Mouse (Mus musculus) c-Kit-positive CD71-positive TER-119-positive erythroid progenitor cells, embryonic 14.5 days (primary cell): ENCODE results near the gene Tsc22d1.

Experiments
- DNase-seq: peaks from one replicate; pipeline ENCODE4 v3.0.0-alpha.2; 2013; ENCODE audit warnings: low spot score

The Tsc22d1 gene

DNA sequence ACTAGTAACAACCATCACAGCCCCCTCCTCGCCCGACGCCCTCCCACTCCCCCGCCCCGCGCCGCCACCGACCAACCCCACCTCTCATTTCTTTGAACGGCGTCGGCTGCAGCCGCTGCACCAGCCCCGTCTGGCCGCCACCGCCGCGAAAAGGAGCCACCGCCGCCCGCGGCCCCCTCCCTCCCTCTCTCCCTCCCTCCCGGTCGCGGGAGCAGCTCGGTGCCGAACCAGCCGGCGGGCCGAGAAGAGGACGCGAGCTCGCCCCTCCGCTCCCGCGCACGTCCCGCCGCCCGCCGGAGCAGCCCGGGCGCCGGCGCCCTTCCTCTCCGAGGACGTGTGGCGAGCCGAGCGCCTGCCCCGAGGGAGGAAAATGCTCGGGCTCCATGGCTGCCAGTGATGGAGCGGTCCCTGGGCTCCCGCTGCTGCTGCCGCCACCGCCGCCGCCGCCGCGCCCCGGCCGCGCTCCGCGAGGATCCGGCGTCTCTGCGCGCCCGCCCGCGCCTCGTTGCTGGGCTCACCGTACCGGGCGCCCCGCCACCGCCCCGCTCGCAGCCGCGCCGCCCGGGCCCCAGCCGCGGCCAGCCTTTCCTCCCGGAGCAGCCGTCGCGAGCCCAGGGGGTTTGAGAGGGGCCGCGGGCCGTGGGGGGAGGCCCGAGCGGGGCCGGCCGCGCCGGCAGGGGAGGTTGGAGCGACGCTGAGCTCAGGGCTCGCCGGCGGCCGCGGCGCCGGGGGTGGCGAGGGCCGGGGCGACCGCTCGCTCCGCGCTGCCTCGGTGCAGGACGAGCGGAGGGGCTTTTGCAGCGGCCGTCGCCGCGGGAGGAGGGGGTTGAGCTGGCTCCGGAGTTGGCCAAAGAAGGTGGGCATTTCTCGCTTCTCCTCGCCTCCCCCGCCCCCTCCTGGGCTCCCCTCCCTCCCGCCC is at the start of gene Tsc22d1:
Tsc22d1 (plus strand) TSS at position 100 of the 919 bp plus-strand sequence.
- no peak for DNase-seq

GRCm38 (mm10) chr14:76373638-76374037 is 41.1 kb upstream of the Tsc22d1 start:
- no peak for DNase-seq

- DNase-seq = no peak
These were observed 40.2 kb upstream of the Tsc22d1 start for GRCm38 (mm10) chr14:76374601-76375000.

- no peak for DNase-seq
These were observed 38.2 kb upstream of the Tsc22d1 start for GRCm38 (mm10) chr14:76376561-76376960.

DNA sequence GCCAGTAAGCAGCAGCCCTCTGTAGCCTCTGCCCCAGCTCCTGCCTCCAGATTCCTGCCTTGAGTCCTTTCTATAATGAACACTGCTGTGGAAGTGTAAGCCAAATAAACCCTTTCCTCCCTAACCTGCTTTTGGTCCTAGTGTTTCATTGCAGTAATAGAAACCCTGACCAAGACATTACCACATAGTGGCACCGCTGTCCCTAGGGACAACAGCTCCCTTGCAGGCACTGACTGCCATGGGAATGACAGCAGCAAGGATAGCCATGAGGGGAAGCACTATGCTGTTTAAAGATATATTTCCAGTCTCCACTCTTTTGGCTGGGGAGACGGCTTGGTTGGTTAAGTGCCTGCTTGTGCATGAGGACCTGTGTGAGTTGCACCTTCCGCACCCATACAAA is 35.4 kb upstream of the Tsc22d1 start:
- no peak for DNase-seq

GRCm38 (mm10) chr14:76388025-76388424 is 26.7 kb upstream of the Tsc22d1 start:
- DNase-seq = no peak

GRCm38 (mm10) chr14:76398251-76398650 is 16.5 kb upstream of the Tsc22d1 start:
- no peak for DNase-seq

DNA sequence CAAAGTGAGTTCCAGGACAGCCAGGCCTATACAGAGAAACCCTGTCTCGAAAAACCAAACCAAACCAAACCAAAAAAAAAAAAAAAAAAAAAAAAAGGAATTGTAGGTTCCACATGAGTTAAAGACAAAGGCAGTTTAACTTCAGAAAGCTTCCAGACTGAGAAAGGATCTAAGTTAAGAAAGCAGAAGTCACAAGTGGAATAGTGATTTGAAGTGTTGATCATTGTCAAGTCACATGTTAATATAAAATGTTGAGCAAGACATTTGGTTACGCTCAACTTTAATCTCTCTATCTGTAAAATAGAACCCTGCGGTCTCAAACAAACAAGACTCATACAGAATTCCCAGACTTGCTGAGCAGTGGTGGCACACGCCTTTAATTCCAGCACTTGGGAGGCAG is 12.2 kb upstream of the Tsc22d1 start:
- no peak for DNase-seq

DNA sequence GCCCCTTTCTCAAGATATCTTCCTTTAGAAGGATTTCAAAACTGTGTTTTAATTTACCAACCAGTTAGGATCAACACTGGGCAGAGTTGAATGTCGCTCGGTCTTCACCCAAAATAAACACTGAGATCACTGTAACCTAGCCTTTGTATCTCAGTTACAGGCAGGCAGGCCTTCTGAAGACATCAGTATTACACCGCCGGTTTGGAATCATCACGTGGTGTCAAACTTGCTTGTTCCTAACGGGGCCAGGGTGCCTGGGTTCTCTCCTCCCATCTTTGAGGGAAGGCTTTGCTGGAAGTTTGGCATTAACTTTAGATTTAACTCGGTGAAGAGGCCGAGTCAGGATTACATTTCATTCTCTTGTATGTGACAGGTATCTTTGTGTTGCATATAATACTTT is 5.7 kb upstream of the Tsc22d1 start:
- no peak for DNase-seq

DNA sequence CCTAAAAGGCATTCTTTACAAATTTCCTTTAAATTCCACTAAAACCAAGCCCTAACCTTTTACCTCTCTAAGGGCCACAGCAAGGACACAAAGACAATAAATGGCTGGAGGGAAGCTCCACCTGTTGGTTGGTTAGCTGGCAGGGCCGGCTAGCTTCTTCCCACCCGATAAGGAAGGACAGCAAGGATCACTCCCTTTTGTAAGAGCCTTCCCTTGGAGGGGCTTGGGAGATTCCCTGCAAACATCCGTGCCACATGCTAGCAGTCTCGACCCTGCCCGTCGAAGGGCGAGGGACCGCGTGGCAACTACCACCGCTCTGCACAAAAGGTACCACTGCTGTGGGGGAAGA is 1.0 kb upstream of the Tsc22d1 start:
- no peak for DNase-seq

DNA sequence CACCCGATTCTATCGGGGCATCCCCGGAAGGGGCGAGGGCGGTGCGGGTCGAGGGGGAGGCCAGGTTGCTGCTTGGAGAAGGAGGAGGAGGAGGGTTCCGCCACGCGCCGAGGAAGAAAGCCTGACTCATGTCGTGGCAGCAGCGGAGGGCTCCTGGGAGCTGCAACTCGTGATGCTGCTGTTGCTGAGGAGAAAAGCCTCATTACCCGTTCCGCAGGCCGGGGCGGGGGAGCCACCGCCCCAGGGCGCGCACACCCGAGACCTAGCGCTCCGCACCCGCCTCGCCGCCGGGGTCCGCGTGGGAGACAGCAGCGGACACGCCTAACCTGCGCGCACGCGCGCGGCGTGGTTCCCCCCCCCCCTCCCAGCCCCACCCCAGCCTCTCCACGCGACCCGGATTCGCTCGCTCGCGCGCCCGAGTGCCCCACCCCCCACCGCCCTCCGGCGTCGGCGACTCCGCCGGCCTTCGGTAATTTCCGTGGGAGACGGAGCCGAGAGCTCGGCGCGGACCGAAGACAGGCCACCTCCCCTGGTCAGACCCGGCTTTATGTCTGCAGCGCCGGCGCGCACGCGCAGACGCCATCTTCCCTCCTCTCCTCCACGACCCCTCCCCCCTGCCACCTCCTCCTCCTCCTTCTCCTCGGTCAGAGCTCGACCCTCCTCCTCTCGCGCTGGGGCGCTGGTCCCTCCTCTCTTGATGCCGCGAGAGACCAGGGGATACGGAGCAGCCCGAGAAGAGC is 469 bp upstream of the Tsc22d1 start:
- DNase-seq = peak; percentile 38

GRCm38 (mm10) chr14:76415781-76416301 is 1.1 kb downstream of the Tsc22d1 start:
- DNase-seq = no peak

DNA sequence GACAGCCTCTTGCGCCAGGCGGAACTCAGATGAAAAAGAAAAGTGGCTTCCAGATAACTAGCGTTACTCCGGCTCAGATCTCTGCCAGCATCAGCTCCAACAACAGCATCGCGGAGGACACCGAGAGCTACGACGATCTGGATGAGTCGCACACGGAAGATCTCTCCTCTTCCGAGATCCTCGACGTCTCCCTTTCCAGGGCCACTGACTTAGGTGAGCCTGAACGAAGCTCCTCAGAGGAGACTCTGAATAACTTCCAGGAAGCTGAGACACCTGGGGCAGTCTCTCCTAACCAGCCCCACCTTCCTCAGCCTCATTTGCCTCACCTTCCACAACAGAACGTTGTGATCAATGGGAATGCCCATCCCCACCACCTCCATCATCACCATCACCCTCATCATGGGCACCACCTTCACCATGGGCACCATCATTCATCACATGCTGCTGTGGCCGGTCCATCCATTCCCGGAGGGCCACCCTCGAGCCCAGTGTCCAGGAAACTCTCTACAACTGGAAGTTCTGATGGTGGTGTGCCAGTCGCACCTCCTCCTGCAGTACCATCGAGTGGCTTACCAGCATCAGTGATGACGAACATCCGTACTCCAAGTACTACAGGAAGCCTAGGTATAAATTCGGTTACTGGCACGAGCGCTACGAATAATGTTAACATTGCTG is 1.7 kb downstream of the Tsc22d1 start:
- DNase-seq = no peak

DNA sequence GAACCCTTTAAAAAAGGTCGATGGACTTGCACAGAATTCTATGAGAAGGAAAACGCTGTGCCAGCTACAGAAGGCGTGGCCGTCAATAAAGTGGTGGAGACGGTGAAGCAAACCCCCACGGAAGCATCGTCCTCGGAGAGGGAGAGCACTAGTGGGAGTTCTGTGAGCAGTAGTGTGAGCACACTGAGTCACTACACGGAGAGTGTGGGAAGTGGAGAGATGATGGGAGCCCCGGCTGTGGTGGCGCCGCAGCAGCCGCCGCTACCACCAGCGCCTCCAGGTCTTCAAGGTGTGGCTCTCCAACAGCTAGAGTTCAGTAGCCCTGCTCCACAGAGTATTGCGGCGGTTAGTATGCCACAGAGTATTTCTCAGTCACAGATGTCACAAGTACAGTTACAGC is 2.6 kb downstream of the Tsc22d1 start:
- no peak for DNase-seq

DNA sequence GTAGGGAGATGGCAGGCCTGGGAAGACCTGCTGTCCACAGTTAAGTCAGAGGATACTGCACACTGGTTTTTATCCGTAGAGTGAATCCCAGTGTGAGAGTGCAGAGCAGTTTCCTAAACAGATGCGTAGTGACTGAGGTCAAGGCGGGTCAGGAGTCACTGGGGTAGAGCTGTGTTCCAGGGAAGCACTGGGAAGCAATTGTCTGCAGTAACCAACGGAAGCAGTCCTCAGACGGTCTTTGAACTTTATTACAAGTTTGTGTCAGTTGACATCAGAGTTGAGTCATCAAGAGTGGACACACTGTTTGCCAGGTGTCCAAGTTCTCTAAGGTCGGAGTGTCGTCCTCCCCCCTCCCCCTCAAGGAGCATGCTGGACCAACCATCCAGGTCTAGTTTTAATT is 6.0 kb downstream of the Tsc22d1 start:
- DNase-seq = no peak

DNA sequence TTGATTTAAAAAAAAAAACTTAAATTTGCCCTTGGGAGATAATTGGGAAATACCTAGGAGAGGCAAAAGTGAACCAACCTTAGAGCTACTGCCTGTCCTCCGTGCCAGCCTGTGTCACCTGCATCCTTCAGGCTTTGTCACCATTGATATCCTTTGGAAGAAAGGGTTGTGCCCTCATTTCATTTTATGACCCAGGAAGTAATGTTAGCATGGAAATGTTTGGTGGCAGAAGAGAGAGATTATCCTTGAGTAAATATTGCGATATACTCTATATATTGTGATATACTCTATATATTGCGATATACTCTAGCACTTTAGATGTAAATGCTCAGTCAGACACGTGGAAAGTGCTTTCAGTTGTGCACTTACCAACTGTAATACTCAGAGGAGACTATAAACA is 6.4 kb downstream of the Tsc22d1 start:
- no peak for DNase-seq

- DNase-seq = no peak
These were observed 10.7 kb downstream of the Tsc22d1 start for GRCm38 (mm10) chr14:76425422-76425821.

DNA sequence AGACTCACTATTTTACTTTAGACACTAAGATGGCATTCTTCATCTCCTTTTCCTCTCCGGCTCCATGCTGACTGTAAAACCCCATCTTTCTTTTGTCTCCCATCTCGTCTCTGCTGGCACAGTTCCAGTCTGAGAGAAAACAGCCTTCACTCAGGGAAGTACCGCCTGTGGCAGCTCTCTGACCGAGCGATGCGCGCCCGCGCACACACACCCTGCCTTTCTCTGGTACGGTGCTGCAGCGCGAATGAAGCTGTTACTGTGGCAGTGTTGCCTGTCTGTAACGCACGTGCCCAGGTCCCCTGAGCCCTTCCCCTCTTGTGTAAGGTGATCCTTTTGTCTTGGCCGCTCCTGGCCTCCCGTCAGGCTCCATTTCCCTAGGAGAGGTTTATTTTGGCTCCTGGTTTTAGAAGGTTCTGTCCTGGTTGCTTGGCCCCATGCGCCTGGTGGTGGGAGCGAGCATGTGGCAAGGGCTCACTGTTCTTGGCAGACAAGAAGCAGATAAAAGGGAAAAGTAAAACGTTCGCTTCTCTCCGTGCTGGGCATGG is 11.3 kb downstream of the Tsc22d1 start:
- no peak for DNase-seq

DNA sequence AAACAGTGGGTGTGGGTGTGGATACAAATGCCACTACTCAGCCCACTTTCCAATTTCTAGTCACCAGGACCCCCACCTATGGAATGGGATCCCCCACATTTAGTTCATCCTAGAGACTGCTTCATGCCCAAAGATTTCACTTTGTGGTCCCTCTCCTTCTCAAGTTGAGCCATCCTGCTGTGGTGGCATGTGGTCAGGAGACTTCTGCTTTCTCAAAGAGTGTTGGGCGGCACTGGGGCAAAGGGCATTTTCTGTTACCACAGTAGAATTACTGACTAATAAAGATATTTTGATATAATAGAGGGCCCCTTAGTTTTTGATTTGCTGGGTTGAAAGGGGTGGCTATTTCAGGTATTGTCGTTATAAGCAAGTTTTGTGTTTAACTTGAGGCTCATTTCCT is 14.1 kb downstream of the Tsc22d1 start:
- no peak for DNase-seq

- DNase-seq = no peak
These were observed 17.2 kb downstream of the Tsc22d1 start for GRCm38 (mm10) chr14:76431918-76432317.

DNA sequence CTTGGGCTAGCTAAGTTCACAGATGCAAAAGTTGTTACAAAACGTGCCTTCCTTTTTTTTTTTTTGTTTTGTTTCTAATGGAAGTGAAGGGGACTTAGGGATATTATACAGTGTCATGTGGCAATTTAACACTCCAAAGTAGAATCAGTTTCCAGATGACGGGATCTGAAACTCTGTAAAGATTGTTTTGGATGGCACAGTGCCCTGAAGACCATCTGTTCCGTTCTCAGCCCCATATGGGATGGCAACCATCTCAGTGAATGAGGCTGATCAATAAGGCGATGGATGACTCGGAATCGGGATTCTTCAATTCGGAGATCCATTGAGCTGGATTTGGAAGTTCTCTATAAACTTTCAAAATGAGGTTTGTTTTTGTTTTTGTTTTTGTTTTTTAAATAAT is 17.6 kb downstream of the Tsc22d1 start:
- no peak for DNase-seq

GRCm38 (mm10) chr14:76432816-76433215 is 18.1 kb downstream of the Tsc22d1 start:
- DNase-seq = no peak
